Mouse (Mus musculus) intestine, embryonic 16.5 days (tissue): Measurements from ENCODE around the gene Adgrd1. TPM values are rescaled to one million over a fixed set of nuclear protein-coding genes. Genes with fewer than 3 reads are reported as not detected.

Experiments
- ATAC-seq: fragments of 200-750 bp; cut with Nextera tagmentation; 2 replicates; pipeline ENCODE4 v1.8.0; 2017; ENCODE audit warnings: moderate TSS enrichment, moderate library complexity
- H3K27ac ChIP-seq: fragments of 300-500 bp; sonication (generic); 2 replicates; pipeline ENCODE4 v1.5.1; 2014; ENCODE audit warnings: mild to moderate bottlenecking, low read length
- H3K27me3 ChIP-seq: fragments of 300-500 bp; sonication (generic); replicated peaks from 2 replicates; pipeline ENCODE4 v1.6.1; 2014; ENCODE audit warnings: low read length, control low read depth, mixed read lengths; ENCODE audit not compliant: control insufficient read depth, insufficient read depth
- H3K36me3 ChIP-seq: fragments of 300-500 bp; sonication (generic); 2 replicates; pipeline ENCODE4 v1.6.1; 2014; ENCODE audit warnings: low read length, control low read depth; ENCODE audit not compliant: control insufficient read depth, insufficient read depth
- H3K4me1 ChIP-seq: fragments of 300-500 bp; sonication (generic); 2 replicates; pipeline ENCODE4 v1.6.1; 2014; ENCODE audit warnings: low read length, control low read depth, mixed read lengths; ENCODE audit not compliant: control insufficient read depth, insufficient read depth
- H3K4me2 ChIP-seq: fragments of 300-500 bp; sonication (generic); 2 replicates; pipeline ENCODE4 v1.6.1; 2014; ENCODE audit warnings: low read depth, low read length, control low read depth
- H3K4me3 ChIP-seq: fragments of 300-500 bp; sonication (generic); 2 replicates; pipeline ENCODE4 v1.5.1; 2014; ENCODE audit warnings: mild to moderate bottlenecking, low read length
- H3K9ac ChIP-seq: fragments of 300-500 bp; sonication (generic); 2 replicates; pipeline ENCODE4 v1.6.1; 2014; ENCODE audit warnings: low read depth, low read length
- H3K9me3 ChIP-seq: fragments of 300-500 bp; sonication (generic); 2 replicates; pipeline ENCODE4 v1.6.1; 2016; ENCODE audit warnings: low read length, control low read depth; ENCODE audit not compliant: control insufficient read depth
- WGBS: fragments of 180-500 bp; shearing (Covaris S2); extraction: QIAGEN DNeasy Blood & Tissue Kit; methylation state at CpG from one replicate; pipeline ENCODE4 v1.1.7; 2014; 5-methylcytosine and 5-hydroxymethylcytosine counted together
- polyA plus RNA-seq: library from polyadenylated mRNA; unstranded; fragments of >200 nt; fragmentation: Nextera tagmentation; extraction: Ambion mirVana; gene quantifications from 2 replicates; pipeline ENCODE4 v1.2.1, GENCODE M21; 2015

Adgrd1 gene
- polyA plus RNA-seq, 1 experiment from 2014 or later, result 1.0 TPM

- Histone ChIP-seq H3K9me3 (no peaks in the 10 kb centered on the region), H3K27ac (no peak overlapping the region), H3K4me3 (no peak overlapping the region), H3K4me1 (no peaks in the 10 kb centered on the region), H3K36me3 (no peaks in the 10 kb centered on the region), H3K9ac (no peak overlapping the region), H3K27me3 (no peaks in the 10 kb centered on the region), H3K4me2 (no peak overlapping the region)
- no peak for ATAC-seq
- 77% methylated on average over 15 of the region's 15 CpGs for WGBS
These were observed 42.0 kb downstream of the Adgrd1 start for GRCm38 (mm10) chr5:129138576-129138975.

- no peak overlapping the region for H3K4me3 ChIP-seq
- no peak for ATAC-seq
These were observed 46.3 kb downstream of the Adgrd1 start for GRCm38 (mm10) chr5:129142801-129143200.

GRCm38 (mm10) chr5:129145307-129145935, 48.9 kb downstream of the Adgrd1 start:
- H3K9ac ChIP-seq, result no peak overlapping the region
- no peaks in the 10 kb centered on the region for H3K27me3 ChIP-seq
- H3K27ac ChIP-seq, result no peak overlapping the region
- no peaks in the 10 kb centered on the region for H3K36me3 ChIP-seq
- ATAC-seq, result peak; percentile 92
- H3K9me3 ChIP-seq, result no peaks in the 10 kb centered on the region
- 0 out of 2 replicates have a peak, but pooled peaks cover 4% of the 10 kb centered on the region for H3K4me1 ChIP-seq
- no peak overlapping the region for H3K4me2 ChIP-seq
- WGBS, result 65% methylated on average over 8 of the region's 8 CpGs
- H3K4me3 ChIP-seq, result no peak overlapping the region

More at GRCm38 (mm10) chr5:129142801-129143200, 46.3 kb downstream of the Adgrd1 start:
- H3K9me3 ChIP-seq, result no peaks in the 10 kb centered on the region
- no peak overlapping the region for H3K9ac ChIP-seq
- 0 out of 2 replicates have a peak, but pooled peaks cover 4% of the 10 kb centered on the region for H3K4me1 ChIP-seq
- H3K36me3 ChIP-seq, result no peaks in the 10 kb centered on the region
- no peaks in the 10 kb centered on the region for H3K27me3 ChIP-seq
- no peak overlapping the region for H3K4me2 ChIP-seq
- WGBS, result 52% methylated on average over 5 of the region's 5 CpGs
- H3K27ac ChIP-seq, result no peak overlapping the region

- Histone ChIP-seq H3K27ac (no peak overlapping the region), H3K4me2 (no peak overlapping the region), H3K36me3 (no peaks in the 10 kb centered on the region), H3K4me3 (no peak overlapping the region), H3K9ac (no peak overlapping the region), H3K4me1 (0 out of 2 replicates have a peak, but pooled peaks cover 4% of the 10 kb centered on the region), H3K9me3 (no peaks in the 10 kb centered on the region), H3K27me3 (no peaks in the 10 kb centered on the region)
- ATAC-seq, result no peak
- 54% methylated on average over 12 of the region's 12 CpGs for WGBS
These were observed 50.5 kb downstream of the Adgrd1 start for GRCm38 (mm10) chr5:129146892-129147509.

- no peaks in the 10 kb centered on the region for H3K36me3 ChIP-seq
- no peak overlapping the region for H3K9ac ChIP-seq
- H3K9me3 ChIP-seq, result no peaks in the 10 kb centered on the region
- no peak overlapping the region for H3K27ac ChIP-seq
- H3K4me2 ChIP-seq, result no peak overlapping the region
- WGBS, result 77% methylated on average over 9 of the region's 9 CpGs
- ATAC-seq, result no peak
- H3K4me1 ChIP-seq, result 0 out of 2 replicates have a peak, but pooled peaks cover 4% of the 10 kb centered on the region
- no peaks in the 10 kb centered on the region for H3K27me3 ChIP-seq
- no peak overlapping the region for H3K4me3 ChIP-seq
These were observed 51.9 kb downstream of the Adgrd1 start for GRCm38 (mm10) chr5:129148485-129148884.

GRCm38 (mm10) chr5:129155023-129155901, 58.7 kb downstream of the Adgrd1 start:
- Histone ChIP-seq H3K4me1 (no peaks in the 10 kb centered on the region), H3K9me3 (no peaks in the 10 kb centered on the region), H3K9ac (no peak overlapping the region), H3K4me2 (no peak overlapping the region), H3K27ac (no peak overlapping the region), H3K4me3 (no peak overlapping the region), H3K36me3 (no peaks in the 10 kb centered on the region), H3K27me3 (no peaks in the 10 kb centered on the region)
- WGBS, result 73% methylated on average over 14 of the region's 14 CpGs
- ATAC-seq, result no peak

- Histone ChIP-seq H3K4me2 (no peak overlapping the region), H3K4me1 (no peaks in the 10 kb centered on the region), H3K36me3 (no peaks in the 10 kb centered on the region), H3K9me3 (no peaks in the 10 kb centered on the region), H3K27me3 (no peaks in the 10 kb centered on the region), H3K4me3 (no peak overlapping the region), H3K9ac (no peak overlapping the region), H3K27ac (no peak overlapping the region)
- no peak for ATAC-seq
- WGBS, result 31% methylated on average over 9 of the region's 9 CpGs
These were observed 59.4 kb downstream of the Adgrd1 start for GRCm38 (mm10) chr5:129155902-129156311.

- Histone ChIP-seq H3K4me2 (no peak overlapping the region), H3K9ac (no peak overlapping the region), H3K36me3 (no peaks in the 10 kb centered on the region), H3K27ac (no peak overlapping the region), H3K27me3 (no peaks in the 10 kb centered on the region), H3K4me3 (no peak overlapping the region), H3K4me1 (peaks cover 12% of the 10 kb centered on the region), H3K9me3 (no peaks in the 10 kb centered on the region)
- peak; percentile 84 for ATAC-seq
- WGBS, result 74% methylated on average over 11 of the region's 11 CpGs
These were observed 65.0 kb downstream of the Adgrd1 start for GRCm38 (mm10) chr5:129161372-129162051.

- Histone ChIP-seq H3K36me3 (no peaks in the 10 kb centered on the region), H3K27ac (peak overlapping the region; percentile 80; the same call in 1 of the 2 replicates), H3K4me1 (peaks cover 13% of the 10 kb centered on the region), H3K27me3 (no peaks in the 10 kb centered on the region), H3K4me2 (no peak overlapping the region), H3K9me3 (no peaks in the 10 kb centered on the region), H3K9ac (no peak overlapping the region), H3K4me3 (no peak overlapping the region)
- ATAC-seq, result no peak
- WGBS, result 78% methylated on average over 8 of the region's 8 CpGs
These were observed 66.9 kb downstream of the Adgrd1 start for GRCm38 (mm10) chr5:129163416-129163815.
